Mouse (Mus musculus): Measurements from ENCODE around the gene Ralgps2. TPM values are rescaled to one million over a fixed set of nuclear protein-coding genes. Genes with fewer than 3 reads are reported as not detected.
A peak's percentile ranks its signal among the peaks of the same experiment; 100 is the strongest.

The Ralgps2 gene
- polyA plus RNA-seq, 1 experiment from 2014 or later: 69.6 TPM

GRCm38 (mm10) chr1:156978656-156979055, 39.2 kb upstream of the Ralgps2 start:
- DNase-seq (ENCODE audit: low spot score) (no peak), ATAC-seq (ENCODE audit: low read depth) (no peak)
- Histone ChIP-seq H3K4me2 (ENCODE audit: low read depth, low read length) (no peak overlapping the region), H3K9me3 (ENCODE audit: control insufficient read depth, low read length) (no peaks in the 10 kb centered on the region), H3K9ac (ENCODE audit: low read depth, low read length) (no peak overlapping the region), H3K27ac (replicated peaks; ENCODE audit: low read depth, low read length) (no peak overlapping the region), H3K4me1 (ENCODE audit: control insufficient read depth, insufficient read depth, low read length) (no peaks in the 10 kb centered on the region), H3K27me3 (replicated peaks; ENCODE audit: control insufficient read depth, insufficient read depth, low read length) (no peaks in the 10 kb centered on the region), H3K36me3 (ENCODE audit: control insufficient read depth, insufficient read depth, low read length) (no peaks in the 10 kb centered on the region), H3K4me3 (ENCODE audit: low read depth, low read length) (no peak overlapping the region)
- WGBS: 88% methylated on average over 7 of the region's 7 CpGs

DNA sequence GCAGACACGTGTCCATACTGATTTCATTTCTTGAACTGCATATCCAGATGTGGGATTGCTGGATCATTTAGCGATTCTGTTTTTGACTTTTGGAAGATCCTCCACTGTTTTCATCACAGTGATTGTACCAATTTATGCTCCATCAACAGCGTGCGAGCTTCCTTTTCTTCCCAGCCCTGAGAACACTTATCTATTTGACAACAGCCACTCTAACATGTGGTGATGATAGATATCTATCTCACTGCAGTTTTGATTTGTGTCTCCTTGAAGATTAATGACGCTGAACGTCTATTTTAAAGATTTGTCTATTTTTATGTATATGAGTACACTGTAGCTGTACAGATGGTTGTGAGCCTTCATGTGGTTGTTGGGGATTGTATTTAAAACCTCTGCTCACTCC, 34.4 kb upstream of the Ralgps2 start:
- Histone ChIP-seq H3K27me3 (replicated peaks; ENCODE audit: control insufficient read depth, insufficient read depth, low read length) (no peaks in the 10 kb centered on the region), H3K4me3 (ENCODE audit: low read depth, low read length) (no peak overlapping the region), H3K4me2 (ENCODE audit: low read depth, low read length) (no peak overlapping the region), H3K27ac (replicated peaks; ENCODE audit: low read depth, low read length) (no peak overlapping the region), H3K9me3 (ENCODE audit: control insufficient read depth, low read length) (no peaks in the 10 kb centered on the region), H3K4me1 (ENCODE audit: control insufficient read depth, insufficient read depth, low read length) (no peaks in the 10 kb centered on the region), H3K36me3 (ENCODE audit: control insufficient read depth, insufficient read depth, low read length) (no peaks in the 10 kb centered on the region), H3K9ac (ENCODE audit: low read depth, low read length) (no peak overlapping the region)
- no peak for ATAC-seq (ENCODE audit: low read depth)
- no peak for DNase-seq (ENCODE audit: low spot score)
- WGBS: 66% methylated on average over 6 of the region's 6 CpGs

- DNase-seq (ENCODE audit: low spot score): no peak
- no peaks in the 10 kb centered on the region for H3K4me1 ChIP-seq (ENCODE audit: control insufficient read depth, insufficient read depth, low read length)
- 90% methylated on average over 4 of the region's 4 CpGs for WGBS
- no peak for ATAC-seq (ENCODE audit: low read depth)
- H3K9ac ChIP-seq (ENCODE audit: low read depth, low read length): no peak overlapping the region
- H3K36me3 ChIP-seq (ENCODE audit: control insufficient read depth, insufficient read depth, low read length): no peaks in the 10 kb centered on the region
- no peak overlapping the region for H3K4me3 ChIP-seq (ENCODE audit: low read depth, low read length)
- no peak overlapping the region for H3K4me2 ChIP-seq (ENCODE audit: low read depth, low read length)
- H3K9me3 ChIP-seq (ENCODE audit: control insufficient read depth, low read length): no peaks in the 10 kb centered on the region
- H3K27ac ChIP-seq (replicated peaks; ENCODE audit: low read depth, low read length): no peak overlapping the region
- H3K27me3 ChIP-seq (replicated peaks; ENCODE audit: control insufficient read depth, insufficient read depth, low read length): no peaks in the 10 kb centered on the region
These were observed 33.0 kb upstream of the Ralgps2 start for GRCm38 (mm10) chr1:156972391-156972790.

GRCm38 (mm10) chr1:156971206-156971811, 31.9 kb upstream of the Ralgps2 start:
- Histone ChIP-seq H3K4me1 (ENCODE audit: control insufficient read depth, insufficient read depth, low read length) (no peaks in the 10 kb centered on the region), H3K27me3 (replicated peaks; ENCODE audit: control insufficient read depth, insufficient read depth, low read length) (no peaks in the 10 kb centered on the region), H3K9me3 (ENCODE audit: control insufficient read depth, low read length) (no peaks in the 10 kb centered on the region), H3K4me2 (ENCODE audit: low read depth, low read length) (no peak overlapping the region), H3K36me3 (ENCODE audit: control insufficient read depth, insufficient read depth, low read length) (no peaks in the 10 kb centered on the region), H3K9ac (ENCODE audit: low read depth, low read length) (no peak overlapping the region), H3K27ac (replicated peaks; ENCODE audit: low read depth, low read length) (no peak overlapping the region), H3K4me3 (ENCODE audit: low read depth, low read length) (no peak overlapping the region)
- WGBS: 80% methylated on average over 7 of the region's 7 CpGs
- ATAC-seq (ENCODE audit: low read depth): no peak
- DNase-seq (ENCODE audit: low spot score): no peak

DNA sequence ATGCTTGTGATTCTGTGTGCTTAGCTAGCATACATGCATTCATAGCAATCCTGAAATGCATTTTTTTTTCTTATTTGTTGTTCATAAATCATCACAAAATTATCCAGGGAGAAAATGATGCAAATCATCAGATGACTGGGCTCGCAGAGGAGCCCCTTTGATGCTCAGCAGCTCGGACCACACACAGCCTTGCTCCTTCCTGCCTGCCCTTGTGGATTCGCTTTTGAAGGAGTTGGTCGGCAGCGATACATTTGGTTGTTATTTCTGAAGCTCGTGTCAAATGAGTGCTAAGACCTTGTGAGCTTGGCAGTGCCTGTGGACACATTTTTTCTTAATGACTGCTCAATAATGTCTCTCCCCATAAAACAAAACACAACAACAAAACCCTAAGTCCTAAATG, 31.2 kb upstream of the Ralgps2 start:
- H3K9ac ChIP-seq (ENCODE audit: low read depth, low read length): no peak overlapping the region
- 33% methylated on average over 6 of the region's 6 CpGs for WGBS
- H3K4me1 ChIP-seq (ENCODE audit: control insufficient read depth, insufficient read depth, low read length): no peaks in the 10 kb centered on the region
- no peak overlapping the region for H3K4me3 ChIP-seq (ENCODE audit: low read depth, low read length)
- no peak overlapping the region for H3K4me2 ChIP-seq (ENCODE audit: low read depth, low read length)
- H3K36me3 ChIP-seq (ENCODE audit: control insufficient read depth, insufficient read depth, low read length): no peaks in the 10 kb centered on the region
- no peaks in the 10 kb centered on the region for H3K9me3 ChIP-seq (ENCODE audit: control insufficient read depth, low read length)
- H3K27ac ChIP-seq (replicated peaks; ENCODE audit: low read depth, low read length): no peak overlapping the region
- no peaks in the 10 kb centered on the region for H3K27me3 ChIP-seq (replicated peaks; ENCODE audit: control insufficient read depth, insufficient read depth, low read length)
- no peak for ATAC-seq (ENCODE audit: low read depth)
- DNase-seq (ENCODE audit: low spot score): peak; percentile 34

GRCm38 (mm10) chr1:156968107-156968506, 28.7 kb upstream of the Ralgps2 start:
- Histone ChIP-seq H3K36me3 (ENCODE audit: control insufficient read depth, insufficient read depth, low read length) (no peaks in the 10 kb centered on the region), H3K4me3 (ENCODE audit: low read depth, low read length) (no peak overlapping the region), H3K4me2 (ENCODE audit: low read depth, low read length) (no peak overlapping the region), H3K4me1 (ENCODE audit: control insufficient read depth, insufficient read depth, low read length) (peaks cover 15% of the 10 kb centered on the region), H3K9ac (ENCODE audit: low read depth, low read length) (no peak overlapping the region), H3K27me3 (replicated peaks; ENCODE audit: control insufficient read depth, insufficient read depth, low read length) (no peaks in the 10 kb centered on the region), H3K9me3 (ENCODE audit: control insufficient read depth, low read length) (no peaks in the 10 kb centered on the region), H3K27ac (replicated peaks; ENCODE audit: low read depth, low read length) (no peak overlapping the region)
- DNase-seq (ENCODE audit: low spot score) (no peak), ATAC-seq (ENCODE audit: low read depth) (no peak)
- 80% methylated on average over 7 of the region's 7 CpGs for WGBS

DNA sequence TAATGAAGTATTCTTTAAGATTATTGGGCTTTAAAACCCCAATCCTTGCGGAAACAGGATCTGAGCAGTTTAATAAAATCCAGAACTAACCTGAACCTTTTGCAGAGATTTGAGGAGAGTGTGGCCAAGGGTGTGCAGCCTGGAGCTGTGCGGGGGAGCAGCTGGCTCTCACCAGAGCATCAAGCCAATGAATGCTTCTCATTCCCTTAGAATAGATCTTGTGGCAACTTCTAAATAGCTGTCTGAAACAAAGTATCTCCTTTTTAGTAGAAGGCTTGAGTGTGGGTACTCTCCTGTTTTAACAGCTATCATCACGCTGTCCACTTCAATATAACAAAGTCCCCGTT, 25.1 kb upstream of the Ralgps2 start:
- H3K9ac ChIP-seq (ENCODE audit: low read depth, low read length): no peak overlapping the region
- DNase-seq (ENCODE audit: low spot score): peak; percentile 78
- H3K27me3 ChIP-seq (replicated peaks; ENCODE audit: control insufficient read depth, insufficient read depth, low read length): no peaks in the 10 kb centered on the region
- H3K27ac ChIP-seq (replicated peaks; ENCODE audit: low read depth, low read length): peak overlapping the region; percentile 39; the same call in 1 of the 2 replicates
- no peak overlapping the region for H3K4me3 ChIP-seq (ENCODE audit: low read depth, low read length)
- peak; percentile 87 for ATAC-seq (ENCODE audit: low read depth)
- H3K4me1 ChIP-seq (ENCODE audit: control insufficient read depth, insufficient read depth, low read length): peaks cover 15% of the 10 kb centered on the region
- H3K4me2 ChIP-seq (ENCODE audit: low read depth, low read length): no peak overlapping the region
- no peaks in the 10 kb centered on the region for H3K9me3 ChIP-seq (ENCODE audit: control insufficient read depth, low read length)
- H3K36me3 ChIP-seq (ENCODE audit: control insufficient read depth, insufficient read depth, low read length): no peaks in the 10 kb centered on the region
- 49% methylated on average over 4 of the region's 4 CpGs for WGBS

DNA sequence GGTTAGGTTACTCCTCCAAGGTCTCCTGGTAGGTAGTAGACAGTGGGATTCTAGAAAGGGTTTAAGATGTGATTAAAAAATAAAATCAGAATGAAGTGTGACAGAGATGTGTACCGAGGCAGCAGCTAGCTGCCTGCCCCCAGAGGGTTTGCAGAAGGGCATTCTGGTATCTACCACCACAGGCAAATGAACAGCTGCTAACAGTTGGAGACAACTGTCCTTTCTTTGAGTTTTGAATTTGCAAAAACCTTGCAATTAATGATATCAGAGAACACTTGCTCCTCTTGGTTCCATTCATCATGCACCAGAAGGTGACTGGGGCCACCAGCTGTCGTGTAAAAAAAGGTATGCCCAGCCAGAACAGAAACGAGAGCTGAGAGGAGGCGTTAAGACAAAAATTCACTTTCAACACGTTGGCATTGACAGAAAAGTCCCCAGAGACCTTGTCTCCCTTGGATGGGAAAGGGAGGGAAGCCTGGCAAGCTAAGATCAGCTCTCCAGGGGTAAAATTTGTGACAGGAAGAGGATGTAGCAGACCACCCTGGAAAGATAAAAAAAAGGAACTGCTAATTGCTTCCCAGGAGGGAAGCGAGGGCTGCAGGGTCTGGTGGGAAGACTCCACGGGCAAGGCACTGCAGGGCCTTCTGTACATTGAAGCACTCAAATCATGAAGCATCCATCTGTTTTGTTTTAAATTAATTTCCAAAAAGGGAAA, 24.6 kb upstream of the Ralgps2 start:
- H3K9ac ChIP-seq (ENCODE audit: low read depth, low read length): no peak overlapping the region
- peak; percentile 59 for DNase-seq (ENCODE audit: low spot score)
- no peaks in the 10 kb centered on the region for H3K36me3 ChIP-seq (ENCODE audit: control insufficient read depth, insufficient read depth, low read length)
- H3K4me1 ChIP-seq (ENCODE audit: control insufficient read depth, insufficient read depth, low read length): peaks cover 15% of the 10 kb centered on the region
- 20% methylated on average over 7 of the region's 7 CpGs for WGBS
- ATAC-seq (ENCODE audit: low read depth): peak; percentile 56
- H3K4me2 ChIP-seq (ENCODE audit: low read depth, low read length): no peak overlapping the region
- H3K4me3 ChIP-seq (ENCODE audit: low read depth, low read length): no peak overlapping the region
- peak overlapping the region; percentile 3; the same call in 1 of the 2 replicates for H3K27ac ChIP-seq (replicated peaks; ENCODE audit: low read depth, low read length)
- H3K27me3 ChIP-seq (replicated peaks; ENCODE audit: control insufficient read depth, insufficient read depth, low read length): no peaks in the 10 kb centered on the region
- no peaks in the 10 kb centered on the region for H3K9me3 ChIP-seq (ENCODE audit: control insufficient read depth, low read length)
